Mouse (Mus musculus): Measurements from ENCODE around the gene Klrg1.

Klrg1 gene

GRCm38 (mm10) chr6:122293796-122294195, 11.1 kb upstream of the Klrg1 start:
- no peak for DNase-seq (ENCODE audit: inconsistent age in 2 of 2, low spot score in 1 of 2)

GRCm38 (mm10) chr6:122293121-122293520, 10.4 kb upstream of the Klrg1 start:
- no peak for DNase-seq (ENCODE audit: inconsistent age in 2 of 2, low spot score in 1 of 2)

GRCm38 (mm10) chr6:122292184-122292583, 9.5 kb upstream of the Klrg1 start:
- DNase-seq (ENCODE audit: inconsistent age in 2 of 2, low spot score in 1 of 2) = no peak

GRCm38 (mm10) chr6:122291735-122292134, 9.1 kb upstream of the Klrg1 start:
- DNase-seq (ENCODE audit: inconsistent age in 2 of 2, low spot score in 1 of 2) = no peak

- no peak for DNase-seq (ENCODE audit: inconsistent age in 2 of 2, low spot score in 1 of 2)
These were observed 8.6 kb upstream of the Klrg1 start for GRCm38 (mm10) chr6:122291264-122291663.

GRCm38 (mm10) chr6:122290253-122290652, 7.6 kb upstream of the Klrg1 start:
- no peak for DNase-seq (ENCODE audit: inconsistent age in 2 of 2, low spot score in 1 of 2)

GRCm38 (mm10) chr6:122289313-122289712, 6.6 kb upstream of the Klrg1 start:
- DNase-seq (ENCODE audit: inconsistent age in 2 of 2, low spot score in 1 of 2) = no peak

- no peak for DNase-seq (ENCODE audit: inconsistent age in 2 of 2, low spot score in 1 of 2)
These were observed 5.6 kb upstream of the Klrg1 start for GRCm38 (mm10) chr6:122288263-122288662.

- no peak for DNase-seq (ENCODE audit: inconsistent age in 2 of 2, low spot score in 1 of 2)
These were observed 2.1 kb upstream of the Klrg1 start for GRCm38 (mm10) chr6:122284823-122285222.

- no peak for DNase-seq (ENCODE audit: inconsistent age in 2 of 2, low spot score in 1 of 2)
These were observed 1.6 kb upstream of the Klrg1 start for GRCm38 (mm10) chr6:122284304-122284703.

GRCm38 (mm10) chr6:122283429-122283828, 747 bp upstream of the Klrg1 start:
- no peak for DNase-seq (ENCODE audit: inconsistent age in 2 of 2, low spot score in 1 of 2)

- no peak for DNase-seq (ENCODE audit: inconsistent age in 2 of 2, low spot score in 1 of 2)
These were observed 6.1 kb downstream of the Klrg1 start for GRCm38 (mm10) chr6:122276565-122276964.

- DNase-seq (ENCODE audit: inconsistent age in 2 of 2, low spot score in 1 of 2) = no peak
These were observed 8.1 kb downstream of the Klrg1 start for GRCm38 (mm10) chr6:122274546-122274945.

GRCm38 (mm10) chr6:122270152-122270551, 12.5 kb downstream of the Klrg1 start:
- DNase-seq (ENCODE audit: inconsistent age in 2 of 2, low spot score in 1 of 2) = no peak

GRCm38 (mm10) chr6:122269170-122269569, 13.5 kb downstream of the Klrg1 start:
- DNase-seq (ENCODE audit: inconsistent age in 2 of 2, low spot score in 1 of 2) = no peak

GRCm38 (mm10) chr6:122268561-122268960, 14.1 kb downstream of the Klrg1 start:
- peak; percentile 24 to 67 for DNase-seq (ENCODE audit: inconsistent age in 2 of 2, low spot score in 1 of 2)

- no peak for DNase-seq (ENCODE audit: inconsistent age in 2 of 2, low spot score in 1 of 2)
These were observed 20.1 kb downstream of the Klrg1 start for GRCm38 (mm10) chr6:122262543-122262942.

- DNase-seq (ENCODE audit: inconsistent age in 2 of 2, low spot score in 1 of 2) = no peak
These were observed 30.5 kb downstream of the Klrg1 start for GRCm38 (mm10) chr6:122252146-122252545.

GRCm38 (mm10) chr6:122250033-122250432, 32.6 kb downstream of the Klrg1 start:
- no peak for DNase-seq (ENCODE audit: inconsistent age in 2 of 2, low spot score in 1 of 2)
